Mouse (Mus musculus) urinary bladder, postnatal 36 days (tissue): ENCODE measurements around the gene Gm17657.
"Not testable (repeated sequence)": the region's sequence is repeated elsewhere in the genome, so short reads cannot be mapped to it uniquely, and the experiment has no call there.

ENCODE experiments used
- DNase-seq, 2 experiments: peaks; one replicate each; pipeline ENCODE4 v3.0.0; 2022; ENCODE audit warnings: low spot score in 2 of 2, mixed read lengths in 1 of 2

Gene Gm17657

GRCm38 (mm10) chr17:29548494-29548893, 944 bp downstream of the Gm17657 start:
- no peak for DNase-seq

- no peak for DNase-seq
Measured at GRCm38 (mm10) chr17:29545241-29545640, 4.2 kb downstream of the Gm17657 start.

GRCm38 (mm10) chr17:29544064-29544463, 5.4 kb downstream of the Gm17657 start:
- no peak for DNase-seq

- DNase-seq = no peak
Measured at GRCm38 (mm10) chr17:29542831-29543690, 6.4 kb downstream of the Gm17657 start.

- DNase-seq = peak; percentile 52 to 81
Measured at GRCm38 (mm10) chr17:29541419-29541818, 8.0 kb downstream of the Gm17657 start.

- no peak for DNase-seq
Measured at GRCm38 (mm10) chr17:29540426-29540825, 9.0 kb downstream of the Gm17657 start.

GRCm38 (mm10) chr17:29533866-29534265, 15.6 kb downstream of the Gm17657 start:
- no peak for DNase-seq

GRCm38 (mm10) chr17:29531757-29532384, 17.6 kb downstream of the Gm17657 start:
- DNase-seq = no peak

GRCm38 (mm10) chr17:29531278-29531677, 18.2 kb downstream of the Gm17657 start:
- no peak for DNase-seq

GRCm38 (mm10) chr17:29530508-29530907, 18.9 kb downstream of the Gm17657 start:
- DNase-seq = no peak

- no peak for DNase-seq
Measured at GRCm38 (mm10) chr17:29528568-29529187, 20.8 kb downstream of the Gm17657 start.

- no peak for DNase-seq
Measured at GRCm38 (mm10) chr17:29525613-29526012, 23.8 kb downstream of the Gm17657 start.

- DNase-seq = no peak
Measured at GRCm38 (mm10) chr17:29519731-29520130, 29.7 kb downstream of the Gm17657 start.

- DNase-seq = not testable (repeated sequence)
Measured at GRCm38 (mm10) chr17:29518665-29519064, 30.8 kb downstream of the Gm17657 start.

GRCm38 (mm10) chr17:29514435-29514834, 35.0 kb downstream of the Gm17657 start:
- DNase-seq = peak; percentile 72 to 81

GRCm38 (mm10) chr17:29513044-29513730, 36.3 kb downstream of the Gm17657 start:
- peak; percentile 58 to 74 for DNase-seq

GRCm38 (mm10) chr17:29510691-29511090, 38.7 kb downstream of the Gm17657 start:
- no peak for DNase-seq

GRCm38 (mm10) chr17:29508927-29509608, 40.4 kb downstream of the Gm17657 start:
- no peak for DNase-seq

GRCm38 (mm10) chr17:29503700-29504099, 45.7 kb downstream of the Gm17657 start:
- no peak for DNase-seq

- no peak for DNase-seq
Measured at GRCm38 (mm10) chr17:29502669-29503665, 46.5 kb downstream of the Gm17657 start.
